Mouse (Mus musculus) MEL (cell line): ENCODE measurements around the gene Trabd. TPM values are rescaled to one million over a fixed set of nuclear protein-coding genes. Genes with fewer than 3 reads are reported as not detected.

Experiments
- DNase-seq: peaks from one replicate; pipeline ENCODE4 v3.0.0; 2011; ENCODE audit warnings: low read depth, low spot score
- H3K27ac ChIP-seq: 2 replicates; pipeline ENCODE4 v1.5.1; 2012; ENCODE audit warnings: low read depth, mild to moderate bottlenecking, control low read depth, low read length, moderate library complexity; ENCODE audit not compliant: control insufficient read depth
- H3K27me3 ChIP-seq, 2 experiments: fragments of 150-350 bp in 1 of 2; sonication (generic) in 1 of 2; 2 replicates each; pipeline ENCODE4 v1.6.1; 2012; ENCODE audit warnings: low read length in 2 of 2, mild to moderate bottlenecking in 2 of 2, improper control_type of control experiment in 1 of 2, moderate library complexity in 1 of 2; ENCODE audit not compliant: insufficient read depth in 2 of 2, control insufficient read depth in 1 of 2
- H3K36me3 ChIP-seq, 2 experiments: 2 replicates each; pipeline ENCODE4 v1.6.1; 2012 to 2014; ENCODE audit warnings: low read length in 2 of 2, improper control_type of control experiment in 1 of 2, inconsistent platforms in 1 of 2, mild to moderate bottlenecking in 1 of 2; ENCODE audit not compliant: insufficient read depth in 2 of 2, control insufficient read depth in 1 of 2
- H3K4me1 ChIP-seq, 2 experiments: fragments of 150-350 bp in 1 of 2; sonication (generic) in 1 of 2; 2 replicates each; pipeline ENCODE4 v1.6.1; 2012; ENCODE audit warnings: low read length in 2 of 2, improper control_type of control experiment in 1 of 2, mild to moderate bottlenecking in 1 of 2; ENCODE audit not compliant: insufficient read depth in 2 of 2, control insufficient read depth in 1 of 2
- H3K4me3 ChIP-seq, 2 experiments: fragments of 150-350 bp in 1 of 2; sonication (generic) in 1 of 2; 2 replicates each; pipeline ENCODE4 v1.5.1; 2012; ENCODE audit warnings: low read depth in 2 of 2, low read length in 2 of 2, mild to moderate bottlenecking in 2 of 2, moderate library complexity in 2 of 2, control low read depth in 1 of 2, improper control_type of control experiment in 1 of 2; ENCODE audit not compliant: control insufficient read depth in 1 of 2, insufficient read depth in 1 of 2
- H3K79me2 ChIP-seq: 2 replicates; pipeline ENCODE4 v1.6.1; 2012; ENCODE audit warnings: mild to moderate bottlenecking, low read length, moderate library complexity; ENCODE audit not compliant: control insufficient read depth, poor library complexity, insufficient read depth
- H3K9ac ChIP-seq: 2 replicates; pipeline ENCODE4 v1.6.1; 2012; ENCODE audit warnings: low read depth, mild to moderate bottlenecking, control low read depth, low read length, moderate library complexity; ENCODE audit not compliant: control insufficient read depth, poor library complexity, severe bottlenecking
- H3K9me3 ChIP-seq: fragments of 150-350 bp; sonication (generic); replicated peaks from 2 replicates; pipeline ENCODE4 v1.6.1; 2012; ENCODE audit warnings: mild to moderate bottlenecking, low read length, improper control_type of control experiment, moderate library complexity; ENCODE audit not compliant: insufficient read depth
- CHD1 ChIP-seq: IDR thresholded peaks from 2 replicates; pipeline ENCODE4 v1.6.1; 2012; ENCODE audit warnings: low read depth, mild to moderate bottlenecking, inconsistent platforms, low read length, improper control_type of control experiment
- CHD2 ChIP-seq: IDR thresholded peaks from 2 replicates; pipeline ENCODE4 v1.6.1; 2011; ENCODE audit warnings: low read length, improper control_type of control experiment
- E2F4 ChIP-seq: IDR thresholded peaks from 2 replicates; pipeline ENCODE4 v1.6.1; 2011; ENCODE audit warnings: low read depth, low read length, improper control_type of control experiment, borderline replicate concordance
- EP300 ChIP-seq, 2 experiments: IDR thresholded peaks; 2 replicates each; pipeline ENCODE4 v1.6.1; 2011; ENCODE audit warnings: improper control_type of control experiment in 2 of 2, low read length in 2 of 2, low read depth in 1 of 2, mild to moderate bottlenecking in 1 of 2
- ETS1 ChIP-seq: IDR thresholded peaks from 2 replicates; pipeline ENCODE4 v1.6.1; 2012; ENCODE audit warnings: low read depth, mild to moderate bottlenecking, inconsistent platforms, low read length, improper control_type of control experiment, moderate library complexity
- GABPA ChIP-seq: IDR thresholded peaks from 2 replicates; pipeline ENCODE4 v1.6.1; 2012; ENCODE audit warnings: low read depth, mild to moderate bottlenecking, inconsistent platforms, low read length, improper control_type of control experiment, moderate library complexity
- HCFC1 ChIP-seq: IDR thresholded peaks from 2 replicates; pipeline ENCODE4 v1.6.1; 2012; ENCODE audit warnings: low read depth, mild to moderate bottlenecking, inconsistent platforms, low read length, improper control_type of control experiment, moderate library complexity
- JUND ChIP-seq: IDR thresholded peaks from 2 replicates; pipeline ENCODE4 v1.6.1; 2011; ENCODE audit warnings: low read depth, mild to moderate bottlenecking, improper control_type of control experiment, low read length
- KAT2A ChIP-seq: conservative IDR thresholded peaks from 2 replicates; pipeline ENCODE4 v1.6.1; 2012; ENCODE audit warnings: low read depth, low read length, improper control_type of control experiment, inconsistent platforms
- MAX ChIP-seq: IDR thresholded peaks from 2 replicates; pipeline ENCODE4 v1.6.1; 2011; ENCODE audit warnings: low read length, improper control_type of control experiment
- MXI1 ChIP-seq: IDR thresholded peaks from 2 replicates; pipeline ENCODE4 v1.6.1; 2011; ENCODE audit warnings: mild to moderate bottlenecking, low read depth, low read length, improper control_type of control experiment
- NELFE ChIP-seq: IDR thresholded peaks from 2 replicates; pipeline ENCODE4 v1.6.1; 2011; ENCODE audit warnings: low read depth, low read length, improper control_type of control experiment
- NRF1 ChIP-seq: IDR thresholded peaks from 2 replicates; pipeline ENCODE4 v1.6.1; 2014; ENCODE audit warnings: low read depth, mild to moderate bottlenecking, inconsistent platforms, low read length, improper control_type of control experiment, moderate library complexity; ENCODE audit not compliant: poor library complexity, insufficient read depth, severe bottlenecking
- POLR2A ChIP-seq, 2 experiments: IDR thresholded peaks; 2 replicates each; pipeline ENCODE4 v1.6.1; 2011 to 2012; ENCODE audit warnings: low read length in 2 of 2, mild to moderate bottlenecking in 2 of 2, control low read depth in 1 of 2, improper control_type of control experiment in 1 of 2, low read depth in 1 of 2, moderate library complexity in 1 of 2; ENCODE audit not compliant: control insufficient read depth in 1 of 2, insufficient read depth in 1 of 2, poor library complexity in 1 of 2
- POLR2AphosphoS2 ChIP-seq: IDR thresholded peaks from 2 replicates; pipeline ENCODE4 v1.6.1; 2011; ENCODE audit warnings: low read length, improper control_type of control experiment
- RCOR1 ChIP-seq: IDR thresholded peaks from 2 replicates; pipeline ENCODE4 v1.6.1; 2012; ENCODE audit warnings: low read depth, mild to moderate bottlenecking, inconsistent platforms, low read length, improper control_type of control experiment
- SIN3A ChIP-seq: IDR thresholded peaks from 2 replicates; pipeline ENCODE4 v1.6.1; 2012; ENCODE audit warnings: low read length, improper control_type of control experiment, inconsistent platforms
- SMC3 ChIP-seq: IDR thresholded peaks from 2 replicates; pipeline ENCODE4 v1.6.1; 2011; ENCODE audit warnings: low read depth, low read length, improper control_type of control experiment
- TAL1 ChIP-seq: IDR thresholded peaks from 2 replicates; pipeline ENCODE4 v1.6.1; 2012; ENCODE audit warnings: mild to moderate bottlenecking, inconsistent platforms, low read length, moderate library complexity, mixed read lengths
- TBP ChIP-seq: IDR thresholded peaks from 2 replicates; pipeline ENCODE4 v1.8.0; 2011; ENCODE audit warnings: low read depth, low read length, improper control_type of control experiment
- TCF12 ChIP-seq: IDR thresholded peaks from 2 replicates; pipeline ENCODE4 v1.6.1; 2014; ENCODE audit warnings: low read depth, mild to moderate bottlenecking, inconsistent platforms, low read length, improper control_type of control experiment, moderate library complexity
- USF1 ChIP-seq: IDR thresholded peaks from 2 replicates; pipeline ENCODE4 v1.6.1; 2014; ENCODE audit warnings: low read depth, mild to moderate bottlenecking, inconsistent platforms, low read length, improper control_type of control experiment, moderate library complexity
- ZC3H11A ChIP-seq: IDR thresholded peaks from 2 replicates; pipeline ENCODE4 v1.6.1; 2012; ENCODE audit warnings: low read depth, mild to moderate bottlenecking, inconsistent platforms, low read length, improper control_type of control experiment
- ZMIZ1 ChIP-seq: IDR thresholded peaks from 2 replicates; pipeline ENCODE4 v1.6.1; 2012; ENCODE audit warnings: low read depth, mild to moderate bottlenecking, inconsistent platforms, low read length, improper control_type of control experiment, moderate library complexity
- ZNF384 ChIP-seq: IDR thresholded peaks from 2 replicates; pipeline ENCODE4 v1.6.1; 2012; ENCODE audit warnings: low read depth, mild to moderate bottlenecking, inconsistent platforms, low read length, improper control_type of control experiment
- polyA plus RNA-seq, 2 experiments: library from polyadenylated mRNA; stranded (reverse) in 1 of 2; unstranded in 1 of 2; fragments of >175 nt in 1 of 2; fragments of >200 nt in 1 of 2; gene quantifications; 2 replicates each; pipeline versions ENCODE4 v1.2.1 to v1.2.4; 2012; ENCODE audit warnings: low replicate concordance in 2 of 2, low read depth in 1 of 2; ENCODE audit not compliant: insufficient read length in 2 of 2, insufficient read depth in 1 of 2, missing spikeins in 1 of 2
- total RNA-seq: library from RNA; depleted of rRNA; stranded (reverse); fragments of 300-350 nt; gene quantifications from 2 replicates; pipeline ENCODE4 v1.2.3, GENCODE M21; 2012

Trabd gene
- total and polyA plus RNA-seq, 3 experiments, result 45.9 to 81.4 TPM; not detected in 1

DNA sequence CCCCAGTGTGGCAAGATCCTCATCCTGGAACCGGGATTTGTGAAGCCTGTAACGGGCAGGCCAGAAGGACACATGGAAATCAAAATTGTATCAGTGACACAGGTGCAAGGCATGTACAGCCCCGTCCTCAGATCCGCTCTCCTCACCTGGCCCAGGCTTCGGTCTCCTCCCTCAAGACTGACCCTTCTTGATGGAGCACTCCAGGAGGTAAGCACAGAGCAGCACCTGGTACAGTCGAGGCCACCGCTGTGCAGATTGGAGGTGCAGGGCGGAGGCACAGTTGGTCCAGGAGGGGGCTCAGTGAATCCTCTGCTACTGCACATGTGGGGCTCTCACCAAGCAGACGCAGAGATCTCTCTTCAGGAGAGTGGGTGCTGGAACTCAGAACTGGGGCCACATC is 50.4 kb downstream of the Trabd start:
- H3K4me3 ChIP-seq, result no peak overlapping the region
- peaks cover 0 to 12% of the 10 kb centered on the region in 2 experiments; a peak in 3 of 4 replicates for H3K36me3 ChIP-seq
- DNase-seq, result no peak
- no peak overlapping the region for H3K9ac ChIP-seq
- H3K9me3 ChIP-seq, result no peaks in the 10 kb centered on the region
- no peak for TF ChIP-seq MAX
- TF ChIP-seq TBP, result no peak
- TF ChIP-seq POLR2AphosphoS2, result no peak
- TF ChIP-seq MXI1, result no peak
- no peak for TF ChIP-seq CHD1
- TF ChIP-seq ETS1, result no peak
- no peak for TF ChIP-seq ZMIZ1
- TF ChIP-seq NRF1, result no peak
- TF ChIP-seq ZC3H11A, result no peak
- no peak for TF ChIP-seq TCF12
- no peak for TF ChIP-seq CHD2
- no peak for TF ChIP-seq SMC3
- no peak for TF ChIP-seq SIN3A
- TF ChIP-seq HCFC1, result no peak
- no peak for TF ChIP-seq E2F4
- no peak for TF ChIP-seq NELFE
- peaks cover 0 to 24% of the 10 kb centered on the region in 2 experiments; a peak in 3 of 4 replicates for H3K4me1 ChIP-seq
- H3K27ac ChIP-seq, result no peak overlapping the region
- H3K27me3 ChIP-seq, result no peaks in the 10 kb centered on the region
- H3K79me2 ChIP-seq, result peaks cover 33% of the 10 kb centered on the region

- H3K79me2 ChIP-seq, result peaks cover 24% of the 10 kb centered on the region
- no peaks in the 10 kb centered on the region for H3K9me3 ChIP-seq
- no peak overlapping the region for H3K4me3 ChIP-seq
- H3K27ac ChIP-seq, result no peak overlapping the region
- no peak for TF ChIP-seq GABPA
- no peak for TF ChIP-seq TAL1
- TF ChIP-seq CHD2, result no peak
- no peak for TF ChIP-seq USF1
- no peak for TF ChIP-seq TCF12
- no peak for TF ChIP-seq EP300 (IDR thresholded peaks at IDR 0.05; ENCODE audit: low read depth in 1 of 2, low read length in 2 of 2)
- no peak for TF ChIP-seq JUND
- TF ChIP-seq RCOR1, result no peak
- no peak; a peak in 1 of 4 replicates for TF ChIP-seq POLR2A (IDR thresholded peaks at IDR 0.05; ENCODE audit: control insufficient read depth in 1 of 2, insufficient read depth in 1 of 2, low read depth in 1 of 2, low read length in 2 of 2, poor library complexity in 1 of 2)
- TF ChIP-seq ZNF384, result no peak
- TF ChIP-seq KAT2A, result no peak
- no peak for TF ChIP-seq E2F4
- peaks cover 2 to 23% of the 10 kb centered on the region in 2 experiments; a peak in 3 of 4 replicates for H3K4me1 ChIP-seq
- no peaks in the 10 kb centered on the region for H3K27me3 ChIP-seq
- no peak overlapping the region for H3K9ac ChIP-seq
- no peak for DNase-seq
- H3K36me3 ChIP-seq, result peaks cover 0 to 4% of the 10 kb centered on the region in 2 experiments; a peak in 3 of 4 replicates
These were observed 51.7 kb downstream of the Trabd start for GRCm38 (mm10) chr15:89126622-89127021.
